Mouse (Mus musculus): ENCODE results near the gene Gm26661. TPM values are rescaled to one million over a fixed set of nuclear protein-coding genes. Genes with fewer than 3 reads are reported as not detected.

The Gm26661 gene
- not detected in 2 replicates for polyA plus RNA-seq (2015; fragmentation: Nextera tagmentation; extraction: Ambion mirVana)

- peak; percentile 40 for DNase-seq (ENCODE audit: low spot score)
Observed at GRCm38 (mm10) chr14:7791532-7792159, at the start of gene Gm26661. Gene Gm26661 (plus strand): TSS chr14:7791587.

- peak; percentile 70 for DNase-seq (ENCODE audit: low spot score)
Observed at GRCm38 (mm10) chr14:7748944-7749763, 42.2 kb upstream of the Gm26661 start.

DNA sequence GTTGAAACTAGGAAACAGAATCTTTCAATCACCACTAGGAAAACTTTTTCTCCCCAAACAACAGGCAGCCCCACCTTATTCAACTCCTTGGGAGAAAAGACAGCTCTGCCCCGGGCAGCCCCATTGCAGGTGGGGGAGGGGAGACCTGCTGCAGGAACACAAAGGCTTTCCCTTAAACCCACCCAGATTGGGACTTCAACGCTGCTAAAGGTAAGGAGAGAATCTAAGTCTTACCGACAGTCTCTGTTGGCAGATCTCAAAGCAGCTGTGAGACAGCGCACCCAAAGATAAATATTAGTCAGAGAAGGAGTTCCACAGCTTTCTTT lies 41.7 kb upstream of the Gm26661 start:
- DNase-seq (ENCODE audit: low spot score), result no peak

GRCm38 (mm10) chr14:7765569-7766314 lies 25.6 kb upstream of the Gm26661 start:
- DNase-seq (ENCODE audit: low spot score), result peak; percentile 93

DNA sequence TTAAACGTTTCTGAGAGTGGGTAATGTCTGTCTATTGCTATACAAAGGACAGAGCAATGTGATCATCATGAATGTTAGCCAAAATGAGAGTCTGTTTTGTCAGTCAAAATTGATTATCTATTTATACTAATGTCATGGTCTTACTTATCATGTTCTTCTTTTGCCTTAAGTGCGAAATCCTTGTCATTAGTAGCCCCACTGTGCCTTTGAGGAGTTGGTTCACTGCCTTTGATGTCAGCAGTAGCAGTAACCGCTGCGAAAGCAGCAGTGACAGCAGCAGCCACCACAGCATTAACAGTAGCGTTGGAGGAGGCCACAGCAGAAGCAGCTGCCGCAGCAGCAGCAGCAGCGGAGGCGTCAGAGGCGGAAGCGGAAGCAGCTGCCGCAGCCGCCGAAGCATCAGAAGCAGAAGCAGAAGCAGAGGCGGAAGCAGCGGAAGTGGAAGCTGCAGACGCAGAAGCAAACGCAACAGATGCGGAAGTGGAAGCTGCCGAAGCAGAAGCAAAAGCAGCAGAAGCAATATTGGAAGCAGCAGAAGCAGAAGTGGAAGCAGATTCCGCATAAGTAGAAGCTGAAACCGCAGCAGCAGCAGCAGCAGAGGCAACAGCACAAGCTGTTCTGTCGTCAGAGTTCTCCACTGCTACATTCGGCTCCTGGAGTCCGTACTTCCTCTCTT lies 17.5 kb upstream of the Gm26661 start:
- DNase-seq (ENCODE audit: low spot score), result peak; percentile 93

- DNase-seq (ENCODE audit: low spot score), result no peak
Observed at GRCm38 (mm10) chr14:7786073-7786472, 5.3 kb upstream of the Gm26661 start.

GRCm38 (mm10) chr14:7789266-7790030 lies 1.9 kb upstream of the Gm26661 start:
- DNase-seq (ENCODE audit: low spot score), result no peak

GRCm38 (mm10) chr14:7791061-7791531 lies 291 bp upstream of the Gm26661 start:
- no peak for DNase-seq (ENCODE audit: low spot score)

- DNase-seq (ENCODE audit: low spot score), result no peak
Observed at GRCm38 (mm10) chr14:7795961-7796360, 4.6 kb downstream of the Gm26661 start.

DNA sequence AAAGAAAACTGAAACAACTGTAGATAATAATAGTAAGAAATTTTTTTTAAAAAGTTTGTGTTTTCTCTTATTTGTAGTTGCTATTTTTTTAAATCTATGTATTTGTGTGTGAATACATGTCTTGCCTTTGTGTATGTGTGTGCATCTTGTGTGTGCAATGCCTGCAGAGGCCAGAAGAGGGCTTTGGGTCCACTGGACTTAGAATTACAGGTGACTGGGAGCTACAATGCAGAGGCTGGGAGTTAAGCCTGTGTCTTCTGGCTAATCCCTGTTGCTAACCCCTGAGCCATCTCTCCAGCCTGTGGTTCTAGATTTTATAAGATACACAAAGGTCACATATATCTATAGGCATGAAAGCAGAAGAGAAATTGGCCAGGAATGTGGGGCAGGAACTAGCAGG lies 9.2 kb downstream of the Gm26661 start:
- no peak for DNase-seq (ENCODE audit: low spot score)

DNA sequence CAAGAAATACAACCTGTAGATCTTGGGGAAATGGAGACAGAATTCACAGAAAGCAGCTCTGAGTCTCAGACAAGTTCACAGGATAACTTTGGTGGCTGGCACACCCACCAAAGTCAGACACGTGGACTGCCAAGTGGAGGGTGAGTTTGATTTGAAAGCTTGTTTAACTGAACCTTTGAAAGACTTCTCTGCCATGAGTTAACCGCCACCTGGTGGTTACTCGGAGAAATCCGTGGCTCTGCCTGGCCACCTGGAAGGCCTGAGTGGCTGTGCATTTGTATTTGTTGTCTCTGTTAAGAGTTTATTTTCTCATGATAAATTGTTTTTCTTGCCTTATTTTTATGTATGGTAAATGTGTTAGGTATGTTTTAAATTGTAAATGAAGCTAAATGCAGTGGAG lies 10.4 kb downstream of the Gm26661 start:
- peak; percentile 49 for DNase-seq (ENCODE audit: low spot score)

DNA sequence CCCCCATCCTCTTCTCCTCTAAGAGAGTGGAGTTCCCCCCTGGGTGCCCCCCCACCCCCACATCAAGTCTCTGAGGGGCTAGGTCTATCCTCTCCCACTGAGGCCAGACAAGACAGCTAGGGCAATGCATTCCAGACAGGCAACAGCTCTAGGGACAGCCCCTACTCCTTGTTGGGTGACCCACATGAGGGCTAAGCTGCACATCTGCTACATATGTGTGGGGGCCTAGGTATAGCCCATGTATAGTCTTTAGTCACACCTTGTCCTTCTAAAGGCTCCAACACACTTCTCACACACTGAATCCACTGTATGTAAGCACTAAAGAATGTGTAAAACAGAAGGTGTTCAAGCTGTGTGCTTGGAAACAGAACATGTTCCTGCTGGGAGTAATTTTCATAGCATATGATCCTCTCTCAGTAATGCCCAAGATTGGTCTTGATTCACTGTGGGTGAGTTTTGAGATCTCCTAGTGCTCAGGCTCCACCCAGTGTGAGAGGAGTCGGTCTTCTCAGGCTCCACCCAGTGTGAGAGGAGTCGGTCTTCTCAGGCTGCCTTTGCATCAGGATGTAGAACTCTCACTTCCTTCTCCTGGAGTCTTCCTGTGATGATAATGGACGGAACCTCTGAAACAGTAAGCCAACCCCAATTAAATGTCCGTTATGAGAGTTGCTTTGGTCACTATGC lies 12.6 kb downstream of the Gm26661 start:
- no peak for DNase-seq (ENCODE audit: low spot score)

- DNase-seq (ENCODE audit: low spot score), result no peak
Observed at GRCm38 (mm10) chr14:7804558-7804905, 13.1 kb downstream of the Gm26661 start.

GRCm38 (mm10) chr14:7807711-7808110 lies 16.3 kb downstream of the Gm26661 start:
- no peak for DNase-seq (ENCODE audit: low spot score)

GRCm38 (mm10) chr14:7808501-7808981 lies 17.2 kb downstream of the Gm26661 start:
- DNase-seq (ENCODE audit: low spot score), result no peak

GRCm38 (mm10) chr14:7809043-7809955 lies 17.9 kb downstream of the Gm26661 start:
- no peak for DNase-seq (ENCODE audit: low spot score)

GRCm38 (mm10) chr14:7817770-7818462 lies 26.5 kb downstream of the Gm26661 start, which contains the start of gene Flnb:
Gene Flnb (plus strand): TSS chr14:7817957.
- peak; percentile 92 for DNase-seq (ENCODE audit: low spot score)

- peak; percentile 29 for DNase-seq (ENCODE audit: low spot score)
Observed at GRCm38 (mm10) chr14:7818463-7819121, 27.2 kb downstream of the Gm26661 start.

Measured in thymus, postnatal 0 days (tissue).